Mouse (Mus musculus) hindbrain, embryonic 12.5 days (tissue): ENCODE measurements around the gene Pttg1ip. TPM values are rescaled to one million over a fixed set of nuclear protein-coding genes. Genes with fewer than 3 reads are reported as not detected.

ENCODE experiments used
- ATAC-seq: fragments of 200-750 bp; cut with Nextera tagmentation; 2 replicates; pipeline ENCODE4 v1.8.0; 2017; ENCODE audit warnings: moderate TSS enrichment; ENCODE audit not compliant: low FRiP score
- H3K27ac ChIP-seq: fragments of 300-500 bp; sonication (generic); 2 replicates; pipeline ENCODE4 v1.5.1; 2016; ENCODE audit warnings: mild to moderate bottlenecking
- H3K27me3 ChIP-seq: fragments of 300-500 bp; sonication (generic); 2 replicates; pipeline ENCODE4 v1.6.1; 2016; ENCODE audit warnings: mild to moderate bottlenecking
- H3K36me3 ChIP-seq: fragments of 300-500 bp; sonication (generic); 2 replicates; pipeline ENCODE4 v1.6.1; 2016; ENCODE audit warnings: mild to moderate bottlenecking
- H3K4me1 ChIP-seq: fragments of 300-500 bp; sonication (generic); 2 replicates; pipeline ENCODE4 v1.6.1; 2016
- H3K4me2 ChIP-seq: fragments of 300-500 bp; sonication (generic); replicated peaks from 2 replicates; pipeline ENCODE4 v1.6.1; 2016; ENCODE audit warnings: mild to moderate bottlenecking
- H3K4me3 ChIP-seq: fragments of 300-500 bp; sonication (generic); 2 replicates; pipeline ENCODE4 v1.5.1; 2016; ENCODE audit warnings: mild to moderate bottlenecking
- H3K9ac ChIP-seq: fragments of 300-500 bp; sonication (generic); 2 replicates; pipeline ENCODE4 v1.6.1; 2016; ENCODE audit warnings: mild to moderate bottlenecking, moderate library complexity
- H3K9me3 ChIP-seq: fragments of 300-500 bp; sonication (generic); replicated peaks from 2 replicates; pipeline ENCODE4 v1.6.1; 2016; ENCODE audit warnings: mild to moderate bottlenecking
- WGBS: fragments of 180-500 bp; shearing (Covaris S2); methylation state at CpG from one replicate; pipeline ENCODE4 v1.1.7; 2016; 5-methylcytosine and 5-hydroxymethylcytosine counted together
- polyA plus RNA-seq: library from polyadenylated mRNA; unstranded; fragments of >200 nt; fragmentation: Nextera tagmentation; extraction: Ambion mirVana; gene quantifications from 2 replicates; pipeline ENCODE4 v1.2.1, GENCODE M21; 2016

Pttg1ip gene
- polyA plus RNA-seq, 1 experiment from 2014 or later = 78.8 TPM

- Histone ChIP-seq H3K4me2 (no peak overlapping the region), H3K36me3 (peaks cover 66% of the 10 kb centered on the region), H3K9me3 (no peaks in the 10 kb centered on the region), H3K4me3 (no peak overlapping the region), H3K4me1 (no peaks in the 10 kb centered on the region), H3K9ac (no peak overlapping the region), H3K27me3 (no peaks in the 10 kb centered on the region), H3K27ac (no peak overlapping the region)
- ATAC-seq = no peak
- 94% methylated on average over 9 of the region's 9 CpGs for WGBS
Measured at GRCm38 (mm10) chr10:77616166-77616565, 34.6 kb downstream of the Pttg1ip start.

- Histone ChIP-seq H3K36me3 (peaks cover 58% of the 10 kb centered on the region), H3K4me2 (no peak overlapping the region)
- WGBS = 96% methylated on average over 7 of the region's 7 CpGs
Measured at GRCm38 (mm10) chr10:77616926-77617325, 35.4 kb downstream of the Pttg1ip start.

GRCm38 (mm10) chr10:77621546-77621945 lies 40.0 kb downstream of the Pttg1ip start:
- H3K36me3 ChIP-seq = peaks cover 15% of the 10 kb centered on the region
- ATAC-seq = 0 out of 2 replicates have a peak, but pooled peaks have one; percentile 10
- WGBS = 78% methylated on average over 8 of the region's 8 CpGs

More at GRCm38 (mm10) chr10:77616926-77617325, 35.4 kb downstream of the Pttg1ip start:
- no peaks in the 10 kb centered on the region for H3K27me3 ChIP-seq
- H3K27ac ChIP-seq = no peak overlapping the region
- H3K9ac ChIP-seq = no peak overlapping the region
- ATAC-seq = no peak
- H3K9me3 ChIP-seq = no peaks in the 10 kb centered on the region
- H3K4me3 ChIP-seq = no peak overlapping the region
- no peaks in the 10 kb centered on the region for H3K4me1 ChIP-seq

GRCm38 (mm10) chr10:77622055-77622988 lies 40.8 kb downstream of the Pttg1ip start, which contains the start of gene Ube2g2:
Gene Ube2g2 (plus strand): TSS chr10:77622275.
- under 1% methylated on average over 96 of the region's 96 CpGs for WGBS
- Histone ChIP-seq H3K4me3 (peak within 1 kb of the TSS; percentile 99), H3K36me3 (peaks cover 7% of the 10 kb centered on the region), H3K27ac (peak within 1 kb of the TSS; percentile 90), H3K9ac (peak within 1 kb of the TSS; percentile 98), H3K9me3 (no peaks in the 10 kb centered on the region), H3K27me3 (no peaks in the 10 kb centered on the region), H3K4me1 (peaks cover 23% of the 10 kb centered on the region), H3K4me2 (peak within 1 kb of the TSS; percentile 82)
- ATAC-seq = peak; percentile 93

More at GRCm38 (mm10) chr10:77621546-77621945, 40.0 kb downstream of the Pttg1ip start:
- Histone ChIP-seq H3K9ac (peak overlapping the region; percentile 98), H3K9me3 (no peaks in the 10 kb centered on the region), H3K4me3 (peak overlapping the region; percentile 99), H3K4me2 (peak overlapping the region; percentile 82), H3K27ac (peak overlapping the region; percentile 90), H3K4me1 (peaks cover 23% of the 10 kb centered on the region), H3K27me3 (no peaks in the 10 kb centered on the region)

- WGBS = 11% methylated on average over 8 of the region's 8 CpGs
- peaks cover 23% of the 10 kb centered on the region for H3K4me1 ChIP-seq
- no peak overlapping the region; the same call in 1 of the 2 replicates for H3K27ac ChIP-seq
- H3K4me2 ChIP-seq = peak overlapping the region; percentile 82
- peak overlapping the region; percentile 98 for H3K9ac ChIP-seq
- H3K4me3 ChIP-seq = peak overlapping the region; percentile 99
- no peaks in the 10 kb centered on the region for H3K36me3 ChIP-seq
- ATAC-seq = no peak
- no peaks in the 10 kb centered on the region for H3K27me3 ChIP-seq
- no peaks in the 10 kb centered on the region for H3K9me3 ChIP-seq
Measured at GRCm38 (mm10) chr10:77623069-77623492, 41.6 kb downstream of the Pttg1ip start.

GRCm38 (mm10) chr10:77623639-77624400 lies 42.3 kb downstream of the Pttg1ip start:
- Histone ChIP-seq H3K4me1 (peaks cover 23% of the 10 kb centered on the region), H3K9me3 (no peaks in the 10 kb centered on the region), H3K9ac (peak overlapping the region; percentile 98), H3K4me2 (peak overlapping the region; percentile 82), H3K27ac (no peak overlapping the region), H3K27me3 (no peaks in the 10 kb centered on the region), H3K36me3 (no peaks in the 10 kb centered on the region), H3K4me3 (peak overlapping the region; percentile 99)
- ATAC-seq = no peak
- 93% methylated on average over 10 of the region's 10 CpGs for WGBS

- no peak for ATAC-seq
- Histone ChIP-seq H3K4me1 (peaks cover 23% of the 10 kb centered on the region), H3K36me3 (no peaks in the 10 kb centered on the region), H3K4me2 (0 out of 2 replicates have a peak overlapping the region, but pooled peaks have one; percentile 82), H3K9ac (no peak overlapping the region), H3K27me3 (no peaks in the 10 kb centered on the region), H3K9me3 (no peaks in the 10 kb centered on the region), H3K27ac (no peak overlapping the region), H3K4me3 (no peak overlapping the region)
- WGBS = 80% methylated on average over 7 of the region's 7 CpGs
Measured at GRCm38 (mm10) chr10:77624570-77624995, 43.1 kb downstream of the Pttg1ip start.

- no peaks in the 10 kb centered on the region for H3K9me3 ChIP-seq
- ATAC-seq = no peak
- H3K4me2 ChIP-seq = no peak overlapping the region
- WGBS = 91% methylated on average over 7 of the region's 7 CpGs
- H3K4me1 ChIP-seq = peaks cover 23% of the 10 kb centered on the region
- H3K27me3 ChIP-seq = no peaks in the 10 kb centered on the region
- no peak overlapping the region for H3K27ac ChIP-seq
- no peak overlapping the region for H3K9ac ChIP-seq
- peaks cover under 1% of the 10 kb centered on the region; the same call in 1 of the 2 replicates for H3K36me3 ChIP-seq
- H3K4me3 ChIP-seq = no peak overlapping the region
Measured at GRCm38 (mm10) chr10:77626036-77626435, 44.5 kb downstream of the Pttg1ip start.

GRCm38 (mm10) chr10:77626591-77626990 lies 45.1 kb downstream of the Pttg1ip start:
- Histone ChIP-seq H3K4me1 (peaks cover 23% of the 10 kb centered on the region), H3K27ac (no peak overlapping the region), H3K9ac (no peak overlapping the region), H3K36me3 (peaks cover 6% of the 10 kb centered on the region), H3K4me3 (no peak overlapping the region), H3K4me2 (no peak overlapping the region), H3K27me3 (no peaks in the 10 kb centered on the region), H3K9me3 (no peaks in the 10 kb centered on the region)
- 74% methylated on average over 7 of the region's 7 CpGs for WGBS
- no peak for ATAC-seq

- peak; percentile 55; the same call in 1 of the 2 replicates for ATAC-seq
- Histone ChIP-seq H3K9me3 (no peaks in the 10 kb centered on the region), H3K27ac (no peak overlapping the region), H3K4me3 (no peak overlapping the region), H3K9ac (no peak overlapping the region), H3K4me2 (no peak overlapping the region), H3K27me3 (no peaks in the 10 kb centered on the region), H3K36me3 (peaks cover 13% of the 10 kb centered on the region), H3K4me1 (peaks cover 23% of the 10 kb centered on the region)
- WGBS = 43% methylated on average over 2 of the region's 2 CpGs
Measured at GRCm38 (mm10) chr10:77627497-77627896, 46.0 kb downstream of the Pttg1ip start.

- Histone ChIP-seq H3K36me3 (peaks cover 26% of the 10 kb centered on the region), H3K4me2 (no peak overlapping the region), H3K9me3 (no peaks in the 10 kb centered on the region), H3K9ac (no peak overlapping the region), H3K4me3 (no peak overlapping the region), H3K27me3 (no peaks in the 10 kb centered on the region), H3K27ac (no peak overlapping the region), H3K4me1 (peaks cover 14% of the 10 kb centered on the region)
- 78% methylated on average over 3 of the region's 3 CpGs for WGBS
- no peak for ATAC-seq
Measured at GRCm38 (mm10) chr10:77629163-77629562, 47.6 kb downstream of the Pttg1ip start.

- 89% methylated on average over 1 of the region's 1 CpGs for WGBS
- peaks cover 32% of the 10 kb centered on the region for H3K36me3 ChIP-seq
- ATAC-seq = no peak
Measured at GRCm38 (mm10) chr10:77629970-77630369, 48.5 kb downstream of the Pttg1ip start.

More at GRCm38 (mm10) chr10:77629970-77630369, 48.5 kb downstream of the Pttg1ip start:
- Histone ChIP-seq H3K4me2 (no peak overlapping the region), H3K9ac (no peak overlapping the region), H3K9me3 (no peaks in the 10 kb centered on the region), H3K4me1 (peaks cover 9% of the 10 kb centered on the region), H3K27me3 (no peaks in the 10 kb centered on the region), H3K27ac (no peak overlapping the region), H3K4me3 (no peak overlapping the region)
